Mouse (Mus musculus) forebrain, embryonic 16.5 days (tissue): Measurements from ENCODE around the gene Bcas3. TPM values are rescaled to one million over a fixed set of nuclear protein-coding genes. Genes with fewer than 3 reads are reported as not detected.
"Not testable (repeated sequence)": the region's sequence is repeated elsewhere in the genome, so short reads cannot be mapped to it uniquely, and the experiment has no call there.

ENCODE experiments used
- ATAC-seq: fragments of 200-750 bp; cut with Nextera tagmentation; 2 replicates; pipeline ENCODE4 v1.8.0; 2017; ENCODE audit warnings: mild to moderate bottlenecking, moderate library complexity
- H3K27ac ChIP-seq: fragments of 300-500 bp; sonication (generic); 2 replicates; pipeline ENCODE4 v1.5.1; 2014; ENCODE audit warnings: low read length, control low read depth
- H3K27me3 ChIP-seq: fragments of 300-500 bp; sonication (generic); replicated peaks from 2 replicates; pipeline ENCODE4 v1.6.1; 2014; ENCODE audit warnings: low read length; ENCODE audit not compliant: control insufficient read depth, insufficient read depth
- H3K36me3 ChIP-seq: fragments of 300-500 bp; sonication (generic); 2 replicates; pipeline ENCODE4 v1.6.1; 2014; ENCODE audit not compliant: control insufficient read depth, insufficient read depth
- H3K4me1 ChIP-seq: fragments of 300-500 bp; sonication (generic); replicated peaks from 2 replicates; pipeline ENCODE4 v1.6.1; 2014; ENCODE audit warnings: low read length; ENCODE audit not compliant: control insufficient read depth, insufficient read depth
- H3K4me2 ChIP-seq: fragments of 300-500 bp; sonication (generic); 2 replicates; pipeline ENCODE4 v1.6.1; 2014; ENCODE audit warnings: mild to moderate bottlenecking, low read length, control low read depth
- H3K4me3 ChIP-seq: fragments of 300-500 bp; sonication (generic); replicated peaks from 2 replicates; pipeline ENCODE4 v1.5.1; 2014; ENCODE audit warnings: mild to moderate bottlenecking, low read length, control low read depth
- H3K9ac ChIP-seq: fragments of 300-500 bp; sonication (generic); replicated peaks from 2 replicates; pipeline ENCODE4 v1.6.1; 2014; ENCODE audit warnings: low read depth, low read length, control low read depth
- H3K9me3 ChIP-seq: fragments of 300-500 bp; sonication (generic); 2 replicates; pipeline ENCODE4 v1.6.1; 2016; ENCODE audit warnings: low read length; ENCODE audit not compliant: control insufficient read depth
- WGBS: fragments of 180-500 bp; shearing (Covaris S2); extraction: QIAGEN DNeasy Blood & Tissue Kit; methylation state at CpG from one replicate; pipeline ENCODE4 v1.1.7; 2014; 5-methylcytosine and 5-hydroxymethylcytosine counted together
- polyA plus RNA-seq: library from polyadenylated mRNA; unstranded; fragments of >200 nt; fragmentation: Nextera tagmentation; extraction: Ambion mirVana; gene quantifications from 2 replicates; pipeline ENCODE4 v1.2.1, GENCODE M21; 2015

Bcas3 gene
- polyA plus RNA-seq, 1 experiment from 2014 or later: 31.9 TPM

DNA sequence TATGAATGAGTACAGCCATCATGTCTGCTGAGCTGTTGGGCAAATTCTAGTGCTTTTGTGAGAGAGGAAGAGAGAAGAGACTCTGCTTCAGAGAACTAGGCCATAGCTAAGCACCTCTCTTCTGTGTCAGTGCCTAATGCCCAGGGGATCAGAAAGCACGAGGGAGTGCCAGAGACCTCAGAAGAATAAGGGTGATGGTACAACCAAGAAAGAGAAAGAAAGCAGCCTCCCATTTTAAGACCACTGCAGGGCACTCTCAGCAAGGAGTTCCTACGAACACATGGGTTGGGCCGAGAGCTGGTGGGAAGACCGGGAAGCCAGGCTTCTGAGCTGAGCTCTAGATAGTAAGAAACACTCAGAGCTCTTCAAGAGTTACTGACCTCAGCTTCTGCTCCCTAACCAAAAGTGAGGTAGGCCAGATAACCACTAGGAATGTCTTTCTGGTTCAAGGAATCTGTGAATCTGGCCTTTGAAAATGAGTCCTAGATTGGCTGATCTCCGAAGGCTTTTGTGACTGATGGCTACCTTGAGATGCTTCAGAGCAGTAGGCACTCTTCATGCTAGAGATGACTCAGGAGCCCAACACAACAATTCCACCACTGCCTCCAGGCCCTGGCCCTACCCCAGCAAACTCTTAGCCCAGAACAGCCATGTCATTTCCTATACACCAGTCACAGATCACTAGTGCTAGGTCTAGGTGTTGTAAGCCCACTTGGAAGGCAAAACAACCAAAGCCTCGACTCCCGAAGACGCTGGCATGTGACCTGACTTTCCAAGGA, 359.2 kb downstream of the Bcas3 start:
- no peak for ATAC-seq
- no peak overlapping the region for H3K4me2 ChIP-seq
- H3K4me1 ChIP-seq: peaks cover 7% of the 10 kb centered on the region; the same call in 1 of the 2 replicates
- WGBS: 92% methylated on average over 8 of the region's 8 CpGs
- no peaks in the 10 kb centered on the region for H3K36me3 ChIP-seq
- H3K4me3 ChIP-seq: no peak overlapping the region
- no peaks in the 10 kb centered on the region for H3K9me3 ChIP-seq
- H3K9ac ChIP-seq: no peak overlapping the region
- peaks cover 41% of the 10 kb centered on the region for H3K27me3 ChIP-seq
- no peak overlapping the region for H3K27ac ChIP-seq

DNA sequence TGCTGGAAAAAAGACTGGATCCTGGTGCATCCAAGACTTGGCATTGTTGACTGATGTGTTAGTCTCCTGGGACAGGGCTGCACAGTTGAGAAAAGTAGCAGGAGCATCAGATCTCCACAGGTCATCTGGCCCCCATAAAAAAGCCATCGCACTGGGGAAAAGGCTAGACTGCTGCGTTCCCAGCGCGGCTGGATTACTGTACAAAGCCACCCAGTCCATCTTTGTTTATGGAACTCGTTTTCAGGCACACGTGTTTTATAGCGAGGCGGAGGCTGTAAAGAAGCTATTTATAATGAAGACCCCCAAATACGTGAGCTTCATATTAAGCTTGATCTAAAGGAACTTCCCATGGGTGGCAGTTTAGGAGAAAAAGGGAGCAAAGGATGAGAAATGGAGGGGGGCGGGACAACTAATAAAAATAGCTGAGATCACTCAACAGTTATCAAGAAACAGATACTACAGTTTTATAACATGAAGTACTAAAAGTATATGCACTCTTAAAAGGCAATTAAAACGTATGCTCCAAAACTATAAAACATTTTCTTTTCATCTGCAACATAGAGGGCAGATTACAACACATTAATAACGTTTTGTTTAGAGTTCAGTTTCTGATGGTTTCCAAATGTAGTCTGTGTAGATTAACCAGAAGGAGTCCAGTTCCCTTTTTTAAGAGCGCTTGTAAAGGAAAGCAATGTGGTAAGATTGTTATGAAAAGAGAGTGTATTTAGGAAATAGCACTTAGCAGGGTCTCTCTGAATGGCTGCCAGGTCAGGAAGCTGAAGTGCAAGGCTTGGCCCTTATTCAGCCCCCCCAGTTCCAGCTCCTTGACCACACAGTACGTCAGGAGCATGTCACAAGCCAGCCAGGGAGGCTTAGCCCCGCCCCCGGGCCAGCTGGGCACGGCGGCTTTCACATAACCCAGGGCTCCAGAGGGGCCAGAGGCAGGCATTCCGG, 360.2 kb downstream of the Bcas3 start:
- peaks cover 47% of the 10 kb centered on the region for H3K27me3 ChIP-seq
- no peak overlapping the region for H3K4me2 ChIP-seq

DNA sequence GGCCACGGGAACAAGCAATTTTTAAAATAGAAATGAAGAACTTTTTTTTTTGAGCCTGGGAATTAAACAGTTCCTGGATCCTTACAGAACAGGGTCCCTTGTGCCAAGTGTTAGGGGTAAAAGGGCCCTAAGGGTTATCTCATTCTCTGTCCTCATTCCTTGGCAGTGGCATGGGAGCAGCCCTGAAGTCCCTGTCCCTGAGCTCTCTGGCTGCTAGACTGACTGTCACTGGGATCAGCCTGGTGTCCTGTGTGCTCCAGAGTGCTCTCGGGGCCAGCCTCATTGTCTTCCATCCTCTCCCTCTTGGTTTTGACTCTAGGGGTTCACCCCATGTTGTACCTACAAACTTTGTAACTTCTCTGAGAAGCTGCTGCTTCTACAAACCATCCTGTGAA, 360.8 kb downstream of the Bcas3 start:
- Histone ChIP-seq H3K27ac (no peak overlapping the region), H3K4me2 (no peak overlapping the region), H3K4me3 (no peak overlapping the region), H3K36me3 (no peaks in the 10 kb centered on the region), H3K9me3 (no peaks in the 10 kb centered on the region), H3K4me1 (peaks cover 7% of the 10 kb centered on the region; the same call in 1 of the 2 replicates), H3K9ac (no peak overlapping the region), H3K27me3 (peaks cover 47% of the 10 kb centered on the region)
- no peak for ATAC-seq
- WGBS: 6% methylated on average over 2 of the region's 2 CpGs

More for the DNA sequence above, 360.2 kb downstream of the Bcas3 start:
- no peaks in the 10 kb centered on the region for H3K36me3 ChIP-seq
- WGBS: 42% methylated on average over 19 of the region's 19 CpGs
- no peak overlapping the region for H3K4me3 ChIP-seq
- no peak overlapping the region for H3K9ac ChIP-seq
- ATAC-seq: no peak
- no peaks in the 10 kb centered on the region for H3K9me3 ChIP-seq
- peaks cover 7% of the 10 kb centered on the region; the same call in 1 of the 2 replicates for H3K4me1 ChIP-seq
- H3K27ac ChIP-seq: no peak overlapping the region

DNA sequence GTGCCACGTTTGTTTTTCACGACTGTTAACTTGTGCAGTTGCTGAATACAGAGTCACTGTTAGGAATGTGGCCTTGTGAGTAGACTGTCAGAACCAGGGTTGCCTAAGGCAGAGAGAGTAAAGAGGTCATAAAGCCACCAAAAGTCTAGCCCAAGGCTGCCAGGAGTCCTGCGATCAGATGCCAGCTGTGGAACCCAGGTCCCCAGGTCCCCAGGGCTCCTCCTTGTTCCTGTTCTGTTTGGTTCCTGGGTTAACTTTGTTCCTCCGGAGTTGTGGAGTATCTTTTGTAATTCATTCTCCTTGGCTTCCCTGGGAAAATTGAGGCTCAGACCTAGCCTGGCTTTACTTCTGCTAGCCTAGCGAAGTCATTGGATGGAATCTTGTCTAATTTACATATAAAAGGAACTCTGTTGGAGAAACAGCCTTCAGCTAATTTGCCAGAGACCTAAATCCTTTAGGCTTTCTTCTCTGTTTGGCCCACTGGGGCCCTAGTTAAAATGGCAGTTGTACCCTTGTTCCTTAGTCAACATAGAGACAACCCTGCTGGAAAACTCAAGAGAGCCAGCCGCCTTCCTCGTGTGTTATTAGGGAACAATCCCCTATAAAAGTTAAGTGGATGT, 361.5 kb downstream of the Bcas3 start:
- ATAC-seq: no peak
- Histone ChIP-seq H3K4me3 (no peak overlapping the region), H3K4me2 (no peak overlapping the region), H3K36me3 (no peaks in the 10 kb centered on the region), H3K9me3 (no peaks in the 10 kb centered on the region), H3K27me3 (peaks cover 52% of the 10 kb centered on the region), H3K27ac (no peak overlapping the region), H3K4me1 (peaks cover 7% of the 10 kb centered on the region; the same call in 1 of the 2 replicates), H3K9ac (no peak overlapping the region)
- under 1% methylated on average over 7 of the region's 7 CpGs for WGBS

DNA sequence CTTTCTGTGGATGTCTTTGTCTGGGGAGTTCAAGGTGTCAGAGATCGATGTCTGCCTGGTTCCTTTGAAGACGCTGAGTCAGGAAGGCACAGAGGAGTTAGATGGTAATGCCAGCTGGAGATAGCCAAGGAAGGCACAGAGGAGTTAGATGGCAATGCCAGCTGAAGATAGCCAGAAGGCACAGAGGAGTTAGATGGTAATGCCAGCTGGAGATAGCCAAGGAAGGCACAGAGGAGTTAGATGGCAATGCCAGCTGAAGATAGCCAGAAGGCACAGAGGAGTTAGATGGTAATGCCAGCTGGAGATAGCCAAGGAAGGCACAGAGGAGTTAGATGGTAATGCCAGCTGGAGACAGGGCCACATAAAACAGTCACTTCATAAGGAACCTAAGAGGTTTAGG, 363.8 kb downstream of the Bcas3 start:
- 88% methylated on average over 2 of the region's 2 CpGs for WGBS
- H3K27ac ChIP-seq: not testable (repeated sequence)
- H3K27me3 ChIP-seq: peaks cover 49% of the 10 kb centered on the region

DNA sequence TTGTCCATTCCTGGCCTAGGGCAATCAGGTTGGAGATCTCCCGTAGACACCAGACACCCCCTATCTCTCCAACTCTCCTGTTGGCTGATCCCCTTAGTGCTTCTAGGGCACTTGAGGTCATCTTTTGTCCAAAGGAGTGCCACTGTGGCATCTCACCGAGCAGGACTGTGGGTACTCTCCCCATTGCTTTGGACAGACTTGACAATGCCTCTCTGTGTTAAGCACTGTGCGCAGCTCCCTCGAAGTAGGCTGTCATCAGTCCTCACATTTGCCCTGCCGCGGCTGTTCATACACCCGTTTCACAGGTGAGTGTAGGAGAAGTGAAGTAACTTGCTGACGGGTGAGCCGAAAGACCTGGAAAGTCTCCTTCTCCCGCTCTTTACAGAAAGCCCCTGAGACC, 366.1 kb downstream of the Bcas3 start:
- Histone ChIP-seq H3K27ac (no peak overlapping the region), H3K27me3 (peaks cover 37% of the 10 kb centered on the region), H3K4me1 (peaks cover 5% of the 10 kb centered on the region; the same call in 1 of the 2 replicates), H3K36me3 (no peaks in the 10 kb centered on the region), H3K9me3 (no peaks in the 10 kb centered on the region), H3K4me2 (no peak overlapping the region), H3K9ac (no peak overlapping the region), H3K4me3 (no peak overlapping the region)
- no peak for ATAC-seq
- WGBS: 85% methylated on average over 10 of the region's 10 CpGs

More for the DNA sequence above, 363.8 kb downstream of the Bcas3 start:
- not testable (repeated sequence) for ATAC-seq, H3K9ac ChIP-seq, H3K4me1 ChIP-seq, H3K9me3 ChIP-seq, H3K4me2 ChIP-seq, H3K36me3 ChIP-seq, H3K4me3 ChIP-seq

DNA sequence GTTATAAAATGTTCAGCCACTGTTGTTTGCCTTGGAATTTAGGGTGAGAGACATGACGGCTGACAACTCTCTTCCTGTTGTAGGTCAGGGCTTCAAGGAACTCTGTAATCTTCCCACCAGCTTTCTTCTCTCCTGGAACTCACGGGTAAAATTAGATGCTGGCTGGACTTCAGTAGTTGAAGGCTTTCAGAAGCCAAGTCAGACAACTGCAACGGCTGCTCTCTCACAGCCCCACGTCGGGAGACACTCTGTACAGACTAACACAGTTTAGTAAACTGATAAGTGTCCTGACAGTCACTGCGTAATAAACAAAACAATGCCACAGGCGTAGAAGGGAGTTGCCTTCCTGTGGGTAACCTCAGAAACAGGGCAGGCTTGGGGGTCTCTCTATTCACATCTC, 366.8 kb downstream of the Bcas3 start:
- Histone ChIP-seq H3K27ac (no peak overlapping the region), H3K9me3 (no peaks in the 10 kb centered on the region), H3K27me3 (peaks cover 33% of the 10 kb centered on the region), H3K4me1 (no peaks in the 10 kb centered on the region), H3K4me3 (no peak overlapping the region), H3K36me3 (no peaks in the 10 kb centered on the region), H3K9ac (no peak overlapping the region), H3K4me2 (no peak overlapping the region)
- no peak for ATAC-seq
- WGBS: 52% methylated on average over 7 of the region's 7 CpGs

DNA sequence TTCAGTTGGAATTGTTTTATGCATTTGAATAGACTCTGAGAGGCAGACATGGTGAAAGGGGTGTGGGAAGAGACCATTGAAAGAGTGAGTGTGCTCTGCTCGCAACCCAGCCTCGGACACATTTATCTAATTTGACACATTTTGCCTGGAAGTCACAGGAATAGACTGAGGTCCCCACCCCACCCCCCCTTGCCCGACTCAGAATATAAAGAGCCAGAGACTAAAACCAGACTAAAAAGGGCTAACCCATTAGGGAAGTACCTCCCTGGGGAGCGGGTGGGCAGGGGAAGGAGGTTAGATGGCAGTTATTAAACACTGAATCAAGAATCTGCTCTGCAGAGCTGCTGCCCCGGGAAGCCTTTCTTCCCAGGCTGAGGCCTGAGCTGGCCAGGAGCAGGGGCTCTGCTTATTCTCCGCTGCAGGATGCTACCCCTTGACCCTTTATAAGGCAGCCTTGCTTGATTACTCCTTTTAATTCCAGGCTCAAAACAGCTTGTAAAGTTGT, 367.4 kb downstream of the Bcas3 start:
- H3K9me3 ChIP-seq: no peaks in the 10 kb centered on the region
- no peak overlapping the region for H3K27ac ChIP-seq
- H3K4me3 ChIP-seq: no peak overlapping the region
- no peak overlapping the region for H3K9ac ChIP-seq
- WGBS: 17% methylated on average over 6 of the region's 6 CpGs
- no peak for ATAC-seq
- H3K36me3 ChIP-seq: no peaks in the 10 kb centered on the region
- H3K27me3 ChIP-seq: peaks cover 31% of the 10 kb centered on the region
- H3K4me2 ChIP-seq: no peak overlapping the region
- H3K4me1 ChIP-seq: no peaks in the 10 kb centered on the region

DNA sequence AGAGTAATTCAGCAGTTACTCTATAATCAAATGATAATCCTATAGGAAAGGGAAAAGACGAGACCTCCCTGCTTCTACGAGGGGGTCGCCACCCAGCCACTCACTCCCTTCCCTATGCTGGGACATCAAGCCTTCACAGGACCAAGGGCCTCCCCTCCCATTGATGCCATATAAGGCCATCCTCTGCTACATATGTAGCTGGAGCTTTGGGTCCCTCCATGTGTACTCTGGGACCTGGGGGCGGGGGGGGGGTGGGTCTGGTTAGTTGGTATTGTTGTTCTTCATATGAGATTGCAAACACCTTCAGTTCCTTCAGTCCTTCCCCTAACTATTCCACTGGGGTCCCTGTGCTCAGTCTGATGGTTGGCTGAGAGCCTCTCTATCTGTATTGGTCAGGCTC, 369.0 kb downstream of the Bcas3 start:
- Histone ChIP-seq H3K9me3 (no peaks in the 10 kb centered on the region), H3K27me3 (peaks cover 21% of the 10 kb centered on the region), H3K4me1 (no peaks in the 10 kb centered on the region), H3K27ac (no peak overlapping the region), H3K9ac (no peak overlapping the region), H3K36me3 (no peaks in the 10 kb centered on the region), H3K4me3 (no peak overlapping the region), H3K4me2 (no peak overlapping the region)
- WGBS: 83% methylated on average over 4 of the region's 4 CpGs
- ATAC-seq: no peak
